Mouse (Mus musculus) neural tube, embryonic 15.5 days (tissue): ENCODE data around the gene Gnl1. TPM values are rescaled to one million over a fixed set of nuclear protein-coding genes. Genes with fewer than 3 reads are reported as not detected.
"Not testable (repeated sequence)": the region's sequence is repeated elsewhere in the genome, so short reads cannot be mapped to it uniquely, and the experiment has no call there.

Source experiments
- ATAC-seq: fragments of 200-750 bp; cut with Nextera tagmentation; 2 replicates; pipeline ENCODE4 v1.8.0; 2017; ENCODE audit warnings: mild to moderate bottlenecking, moderate TSS enrichment, moderate library complexity; ENCODE audit not compliant: low FRiP score
- H3K27ac ChIP-seq: fragments of 300-500 bp; sonication (generic); replicated peaks from 2 replicates; pipeline ENCODE4 v1.5.1; 2015; ENCODE audit warnings: mild to moderate bottlenecking, inconsistent platforms
- H3K27me3 ChIP-seq: fragments of 300-500 bp; sonication (generic); replicated peaks from 2 replicates; pipeline ENCODE4 v1.6.1; 2015; ENCODE audit warnings: inconsistent platforms
- H3K36me3 ChIP-seq: fragments of 300-500 bp; sonication (generic); 2 replicates; pipeline ENCODE4 v1.6.1; 2015; ENCODE audit warnings: inconsistent platforms
- H3K4me1 ChIP-seq: fragments of 300-500 bp; sonication (generic); 2 replicates; pipeline ENCODE4 v1.6.1; 2015; ENCODE audit warnings: inconsistent platforms
- H3K4me2 ChIP-seq: fragments of 300-500 bp; sonication (generic); 2 replicates; pipeline ENCODE4 v1.6.1; 2015; ENCODE audit warnings: inconsistent platforms, mild to moderate bottlenecking, moderate library complexity
- H3K4me3 ChIP-seq: fragments of 300-500 bp; sonication (generic); replicated peaks from 2 replicates; pipeline ENCODE4 v1.5.1; 2015; ENCODE audit warnings: mild to moderate bottlenecking, inconsistent platforms
- H3K9ac ChIP-seq: fragments of 300-500 bp; sonication (generic); replicated peaks from 2 replicates; pipeline ENCODE4 v1.6.1; 2015; ENCODE audit warnings: mild to moderate bottlenecking, inconsistent platforms
- H3K9me3 ChIP-seq: fragments of 300-500 bp; sonication (generic); replicated peaks from 2 replicates; pipeline ENCODE4 v1.6.1; 2016; ENCODE audit warnings: inconsistent platforms
- WGBS: fragments of 180-500 bp; shearing (Covaris S2); methylation state at CpG from one replicate; pipeline ENCODE4 v1.1.7; 2015; ENCODE audit warnings: mixed read lengths; 5-methylcytosine and 5-hydroxymethylcytosine counted together
- microRNA counts: library from miRNA; unstranded; fragments of <30 nt; microRNA quantifications from one replicate; lab custom pipeline; 2016
- microRNA-seq: library from miRNA; unstranded; fragments of <30 nt; microRNA quantifications from one replicate; pipeline ENCODE4, GENCODE M21; 2017
- polyA plus RNA-seq: library from polyadenylated mRNA; unstranded; fragments of >200 nt; fragmentation: Nextera tagmentation; extraction: Ambion mirVana; gene quantifications from 2 replicates; pipeline ENCODE4 v1.2.1, GENCODE M21; 2015

The Gnl1 gene
- polyA plus RNA-seq, 1 experiment from 2014 or later, result 67.4 TPM

- H3K9me3 ChIP-seq, ATAC-seq, H3K4me3 ChIP-seq, H3K36me3 ChIP-seq, H3K27ac ChIP-seq, H3K9ac ChIP-seq, H3K4me2 ChIP-seq, H3K27me3 ChIP-seq: not testable (repeated sequence)
- WGBS, result 90% methylated on average over 4 of the region's 4 CpGs
- H3K4me1 ChIP-seq, result peaks cover 14% of the 10 kb centered on the region
These were observed 50.5 kb downstream of the Gnl1 start for GRCm38 (mm10) chr17:36030046-36030702.

GRCm38 (mm10) chr17:36030703-36031582 lies 51.3 kb downstream of the Gnl1 start:
- not testable (repeated sequence) for H3K27me3 ChIP-seq, H3K9me3 ChIP-seq, H3K9ac ChIP-seq, H3K27ac ChIP-seq, H3K36me3 ChIP-seq
- Histone ChIP-seq H3K4me1 (peaks cover 14% of the 10 kb centered on the region), H3K4me3 (peak overlapping the region; percentile 47), H3K4me2 (peak overlapping the region; percentile 92)
- 58% methylated on average over 6 of the region's 8 CpGs for WGBS
- ATAC-seq, result peak; percentile 25

- H3K27me3 ChIP-seq, H3K36me3 ChIP-seq, H3K9me3 ChIP-seq, H3K27ac ChIP-seq: not testable (repeated sequence)
- H3K4me2 ChIP-seq, result peak overlapping the region; percentile 92
- ATAC-seq, result peak; percentile 82
- peak overlapping the region; percentile 47 for H3K9ac ChIP-seq
- H3K4me1 ChIP-seq, result peaks cover 14% of the 10 kb centered on the region
- peak overlapping the region; percentile 47 for H3K4me3 ChIP-seq
- WGBS, result 1% methylated on average over 40 of the region's 40 CpGs
These were observed 52.1 kb downstream of the Gnl1 start for GRCm38 (mm10) chr17:36031583-36032331.

GRCm38 (mm10) chr17:36032351-36032875 lies 52.8 kb downstream of the Gnl1 start, which contains the start of gene H2-T23:
Gene H2-T23, minus strand, starts transcription at chr17:36032855.
- H3K27me3 ChIP-seq, H3K9me3 ChIP-seq, H3K27ac ChIP-seq, H3K36me3 ChIP-seq: not testable (repeated sequence)
- peak within 1 kb of the TSS; percentile 47 for H3K4me3 ChIP-seq
- peak within 1 kb of the TSS; percentile 92 for H3K4me2 ChIP-seq
- peaks cover 14% of the 10 kb centered on the region for H3K4me1 ChIP-seq
- WGBS, result 1% methylated on average over 25 of the region's 25 CpGs
- H3K9ac ChIP-seq, result peak within 1 kb of the TSS; percentile 47
- peak; percentile 22; the same call in 1 of the 2 replicates for ATAC-seq

GRCm38 (mm10) chr17:36034524-36034923 lies 54.9 kb downstream of the Gnl1 start:
- 66% methylated on average over 3 of the region's 3 CpGs for WGBS
- not testable (repeated sequence) for H3K4me2 ChIP-seq

GRCm38 (mm10) chr17:36035010-36035638 lies 55.5 kb downstream of the Gnl1 start:
- ATAC-seq, result 0 out of 2 replicates have a peak, but pooled peaks have one; percentile 28
- WGBS, result 42% methylated on average over 3 of the region's 3 CpGs

More at GRCm38 (mm10) chr17:36034524-36034923, 54.9 kb downstream of the Gnl1 start:
- ATAC-seq, H3K36me3 ChIP-seq, H3K9ac ChIP-seq, H3K9me3 ChIP-seq, H3K27me3 ChIP-seq, H3K27ac ChIP-seq, H3K4me3 ChIP-seq: not testable (repeated sequence)
- peaks cover 14% of the 10 kb centered on the region for H3K4me1 ChIP-seq

GRCm38 (mm10) chr17:36036126-36036525 lies 56.5 kb downstream of the Gnl1 start:
- not testable (repeated sequence) for H3K36me3 ChIP-seq, H3K9me3 ChIP-seq, H3K9ac ChIP-seq, H3K4me3 ChIP-seq, H3K27ac ChIP-seq, H3K27me3 ChIP-seq, H3K4me2 ChIP-seq, ATAC-seq
- H3K4me1 ChIP-seq, result peaks cover 14% of the 10 kb centered on the region
- WGBS, result 90% methylated on average over 13 of the region's 13 CpGs

More at GRCm38 (mm10) chr17:36035010-36035638, 55.5 kb downstream of the Gnl1 start:
- H3K9me3 ChIP-seq, H3K9ac ChIP-seq, H3K27me3 ChIP-seq, H3K27ac ChIP-seq, H3K4me3 ChIP-seq, H3K4me2 ChIP-seq, H3K36me3 ChIP-seq: not testable (repeated sequence)
- H3K4me1 ChIP-seq, result peaks cover 14% of the 10 kb centered on the region

MicroRNA genes within 50 kb of the gene (microRNA counts, 519-probe panel; counts per million panel counts)
- microRNA mmu-miR-877 (lab: Ali Mortazavi, UCI), result 1,819 counts per million, percentile 32 among the panel's probes with 10 or more counts

Small RNA genes lying within 50 kb of the gene (microRNA-seq; reads per million reads assigned to microRNA genes)
- gene Mir877, result 57.6 reads per million, percentile 45 among the genes with 10 or more reads in this experiment

Other genes starting within 250 kb of the Gnl1 start
- 14.9 and 15.5 TPM in 2 replicates for gene Ier3, start 158.2 kb upstream of the Gnl1 start, polyA plus RNA-seq
- 131 and 141 TPM in 2 replicates for gene Flot1, start 156.6 kb upstream of the Gnl1 start, polyA plus RNA-seq
- gene Tubb5, start 141.5 kb upstream of the Gnl1 start, polyA plus RNA-seq, result 1,339 and 1,471 TPM in 2 replicates
- gene Mdc1, start 138.3 kb upstream of the Gnl1 start, polyA plus RNA-seq, result 7.9 and 9.7 TPM in 2 replicates
- 17.6 and 26.7 TPM in 2 replicates for gene Nrm, start 118.5 kb upstream of the Gnl1 start, polyA plus RNA-seq
- gene Ppp1r18, start 114.3 kb upstream of the Gnl1 start, polyA plus RNA-seq, result 19.3 and 25.1 TPM in 2 replicates
- 26.8 and 30.5 TPM in 2 replicates for gene Dhx16, start 100.0 kb upstream of the Gnl1 start, polyA plus RNA-seq
- 59.2 and 75.2 TPM in 2 replicates for gene 2310061I04Rik, start 82.4 kb upstream of the Gnl1 start, polyA plus RNA-seq
- 259 and 319 TPM in 2 replicates for gene Atat1, start 69.8 kb upstream of the Gnl1 start, polyA plus RNA-seq
- 67.1 and 73.6 TPM in 2 replicates for gene Mrps18b, start 63.5 kb upstream of the Gnl1 start, polyA plus RNA-seq
- 36.7 and 40.8 TPM in 2 replicates for gene Ppp1r10, start 63.4 kb upstream of the Gnl1 start, polyA plus RNA-seq
- 78.4 and 90.3 TPM in 2 replicates for gene Abcf1, start 10.1 kb upstream of the Gnl1 start, polyA plus RNA-seq
- gene Prr3, start 385 bp downstream of the Gnl1 start, polyA plus RNA-seq, result 78.5 and 87.9 TPM in 2 replicates
- gene H2-T24, start 40.7 kb downstream of the Gnl1 start, polyA plus RNA-seq, result 8.6 and 10.0 TPM in 2 replicates
- gene H2-T23, start 53.0 kb downstream of the Gnl1 start, polyA plus RNA-seq, result 5.3 and 13.9 TPM in 2 replicates
- 7.3 and 12.5 TPM in 2 replicates for gene H2-T22, start 62.9 kb downstream of the Gnl1 start, polyA plus RNA-seq
- not detected in 2 replicates for gene Gm6034, start 63.1 kb downstream of the Gnl1 start, polyA plus RNA-seq
- gene Gm11127, start 78.5 kb downstream of the Gnl1 start, polyA plus RNA-seq, result 0.22 TPM in 1 of 2 replicates, not detected in the other
- gene Gm19684, start 141.8 kb downstream of the Gnl1 start, polyA plus RNA-seq, result not detected in 2 replicates
- not detected in 2 replicates for gene Gm7030, start 149.6 kb downstream of the Gnl1 start, polyA plus RNA-seq
- gene Gm8909, start 188.7 kb downstream of the Gnl1 start, polyA plus RNA-seq, result not detected in 2 replicates
- gene H2-T3, start 210.4 kb downstream of the Gnl1 start, polyA plus RNA-seq, result 0.57 TPM in 1 of 2 replicates, not detected in the other